Mouse (Mus musculus) spleen, adult 2 months (tissue): Measurements from ENCODE around the gene P4ha3.

ENCODE experiments used
- CTCF ChIP-seq: fragments of 200-500 bp; IDR thresholded peaks from 2 replicates; pipeline ENCODE4 v1.5.1; 2011; ENCODE audit warnings: mild to moderate bottlenecking, inconsistent platforms; ENCODE audit not compliant: insufficient read depth, insufficient read length, insufficient replicate concordance; ENCODE audit errors: extremely low read depth
- POLR2A ChIP-seq: fragments of 200-500 bp; IDR thresholded peaks from 2 replicates; pipeline ENCODE4 v1.6.1; 2011; ENCODE audit warnings: low read depth, low read length, inconsistent platforms

DNA sequence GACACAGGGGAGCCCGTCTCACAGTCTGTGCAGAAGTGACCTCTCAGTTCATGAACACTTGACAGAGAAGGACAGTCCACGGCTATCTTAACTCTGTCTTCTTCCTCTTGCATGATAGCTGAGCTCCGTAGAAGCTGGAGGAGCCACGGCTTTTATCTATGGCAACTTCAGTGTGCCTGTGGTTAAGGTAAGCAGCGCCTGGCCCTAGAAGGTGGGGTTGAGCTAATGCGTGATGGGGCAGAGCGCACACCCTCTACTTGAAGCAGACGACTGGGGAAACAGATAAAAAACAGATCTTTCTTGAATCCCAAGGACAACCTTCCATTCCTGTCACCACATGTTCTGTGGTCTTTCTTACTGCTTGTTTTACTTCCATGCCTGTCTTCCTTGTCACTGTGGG, 31.6 kb downstream of the P4ha3 start:
- TF ChIP-seq POLR2A (no peak), CTCF (no peak)
